Comparison of ENCODE assay signal across 36 mouse cellular contexts in the genomic region with DNA sequence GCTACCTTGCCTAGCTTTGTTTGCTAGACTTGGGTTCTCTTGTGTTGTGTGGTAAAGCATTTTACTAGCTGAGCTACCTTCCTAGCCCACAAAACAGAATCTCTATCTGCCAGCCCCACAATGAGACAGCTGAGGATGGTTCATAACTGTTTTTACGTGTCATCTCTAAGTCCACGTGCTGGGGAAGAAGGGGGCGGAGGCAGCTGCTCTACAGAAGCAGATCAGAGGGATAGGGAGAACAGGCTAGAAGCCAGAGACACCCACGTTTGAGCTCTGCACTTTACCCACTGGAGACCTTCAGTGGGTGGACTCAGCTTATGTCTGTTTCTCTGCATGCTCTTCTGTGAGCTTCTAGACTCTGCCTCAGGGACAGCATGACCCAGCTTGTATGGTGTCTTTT. TPM values are rescaled to one million over a fixed set of nuclear protein-coding genes. Genes with fewer than 3 reads are reported as not detected.
DNase-seq lines count a peak whose midpoint lies in the region; TF ChIP-seq lines count a peak whose summit lies in the region.
"Had no signal": no experiment of that assay in that cellular context is flagged by ENCODE, and none has a peak within 500 bp of the region (broad histone marks: within the 10 kb centered on the region; RNA-seq: fewer than 3 reads in every experiment).

No protein-coding gene starts in this region.

- no peak for TF ChIP-seq POLR2A in thymus, adult 2 months (IDR thresholded peaks at IDR 0.05; ENCODE audit: control insufficient read depth, extremely low read depth, insufficient read depth, low read length, poor library complexity)

- H3K4me1 ChIP-seq in thymus, adult 2 months (replicated peaks; ENCODE audit: control insufficient read depth, insufficient read depth, low read length), result no peaks in the 10 kb centered on the region
- H3K4me1 ChIP-seq: embryonic facial prominence, embryonic 10.5 days; forebrain, embryonic 10.5 days; heart, embryonic 12.5 days; limb, embryonic 15.5 days; midbrain, embryonic 15.5 days; neural tube, embryonic 12.5 days had no signal

- peak; percentile 15 for DNase-seq in layer of hippocampus, adult 11-12 months (ENCODE audit: low spot score)
- no peak for DNase-seq in layer of hippocampus, postnatal 14 days (ENCODE audit: low spot score in 2 of 2)
- peak; percentile 26 to 27 for DNase-seq in left cerebral cortex, adult 2 months (ENCODE audit: extremely low spot score in 1 of 2, low spot score in 2 of 2)
- DNase-seq in left cerebral cortex, postnatal 4 days, result no peak
- peak; percentile 21 to 35 for DNase-seq in left cerebral cortex, postnatal 36 days (ENCODE audit: low spot score in 2 of 2)
- DNase-seq in telencephalon, adult 2 months (ENCODE audit: low read depth, low spot score), result peak; percentile 55
- no peak for DNase-seq in thymus, adult 2 months
- DNase-seq: adrenal gland, adult 2 months; B cell, adult 2 months; cerebellum, adult 11-12 months; cerebellum, postnatal 10 days; gastrocnemius, postnatal 10 days; heart, adult 18-20 months; heart, postnatal 10 days; kidney, adult 9 months; kidney, postnatal 14 days; lung, embryonic 14.5 days; spleen, adult 18-20 months; thymus, postnatal 14 days had no signal

- H3K27me3 ChIP-seq in thymus, adult 2 months (ENCODE audit: control insufficient read depth, insufficient read depth, low read length), result no peaks in the 10 kb centered on the region
- H3K27me3 ChIP-seq: heart, embryonic 12.5 days; limb, embryonic 15.5 days; midbrain, embryonic 15.5 days; neural tube, embryonic 12.5 days had no signal

- H3K36me3 ChIP-seq in thymus, adult 2 months (ENCODE audit: control insufficient read depth, insufficient read depth, low read length), result no peaks in the 10 kb centered on the region
- H3K36me3 ChIP-seq: embryonic facial prominence, embryonic 10.5 days; forebrain, embryonic 10.5 days; G1E; heart, embryonic 12.5 days; limb, embryonic 15.5 days; midbrain, embryonic 15.5 days; neural tube, embryonic 12.5 days had no signal

- 75% methylated on average over 4 of the region's 4 CpGs for WGBS in thymus, adult 2 months

- no peak overlapping the region for H3K27ac ChIP-seq in left cerebral cortex, adult 2 months
- no peak overlapping the region for H3K27ac ChIP-seq in thymus, adult 2 months (ENCODE audit: control insufficient read depth, insufficient read depth, low read length)
- H3K27ac ChIP-seq: embryonic facial prominence, embryonic 10.5 days; forebrain, embryonic 10.5 days; hindbrain, postnatal 0 days; limb, embryonic 15.5 days; liver, embryonic 14.5 days; midbrain, embryonic 15.5 days; neural tube, embryonic 12.5 days had no signal

- TF ChIP-seq CTCF in left cerebral cortex, adult 2 months (IDR thresholded peaks at IDR 0.05), result no peak
- no peak for TF ChIP-seq CTCF in thymus, adult 2 months (IDR thresholded peaks at IDR 0.05; ENCODE audit: borderline replicate concordance, control insufficient read depth, extremely low read depth, insufficient read depth, low read length, poor library complexity)

- intact Hi-C loops in left cerebral cortex, adult 2 months (cut with DNase I), result no loop called here
- intact Hi-C loops in left cerebral cortex, postnatal 4 days (cut with DNase I), result no loop called here
- intact Hi-C loops in left cerebral cortex, postnatal 36 days (cut with DNase I), result no loop called here

- H3K4me3 ChIP-seq in left cerebral cortex, adult 2 months, result no peak overlapping the region
- H3K4me3 ChIP-seq in thymus, adult 2 months (ENCODE audit: control insufficient read depth, insufficient read depth, low read length), result no peak overlapping the region
- H3K4me3 ChIP-seq: embryonic facial prominence, embryonic 10.5 days; forebrain, embryonic 10.5 days; heart, embryonic 12.5 days; limb, embryonic 15.5 days; midbrain, embryonic 15.5 days; neural tube, embryonic 12.5 days had no signal

RNA-seq across cellular contexts. Expression of a gene that starts 3.7 kb away (rescaled TPM):
- not detected for total RNA-seq in layer of hippocampus, postnatal 14 days (2021)
- not detected for total RNA-seq in left cerebral cortex, adult 2 months (2021)
- total RNA-seq in left cerebral cortex, postnatal 4 days (2021), result not detected
- not detected for total RNA-seq in left cerebral cortex, postnatal 36 days (2021)
- polyA plus RNA-seq in thymus, adult 2 months (2012; rRNA removed), result not detected in 2 replicates
- total RNA-seq: adrenal gland, adult 2 months; adrenal gland, postnatal 4 days; CH12.LX; G1E; gastrocnemius, postnatal 10 days; heart, postnatal 10 days; megakaryocyte-erythroid progenitor cell, adult 5-6 weeks had no signal
- polyA plus RNA-seq: adrenal gland, adult 2 months; cortical plate, adult 2 months; embryonic facial prominence, embryonic 10.5 days; forebrain, embryonic 10.5 days; forebrain, embryonic 16.5 days; G1E; heart, embryonic 12.5 days; hindbrain, embryonic 11.5 days; hindbrain, postnatal 0 days; intestine, embryonic 16.5 days; liver, embryonic 14.5 days; lung, embryonic 14.5 days; midbrain, embryonic 15.5 days; neural tube, embryonic 12.5 days; testis, adult 2 months had no signal

RNA-seq across cellular contexts. Expression of a gene that starts 17.9 kb away (rescaled TPM):
- 10 to 100 TPM; 11.2 to 12.3 TPM for total RNA-seq in layer of hippocampus, postnatal 14 days (2021)
- total RNA-seq in left cerebral cortex, adult 2 months (2021), result 10 to 100 TPM; 16.7 to 17.6 TPM
- 10 to 100 TPM; 12.5 to 12.9 TPM for total RNA-seq in left cerebral cortex, postnatal 4 days (2021)
- 10 to 100 TPM; 13.3 to 16.5 TPM for total RNA-seq in left cerebral cortex, postnatal 36 days (2021)
- polyA plus RNA-seq in thymus, adult 2 months (2012; rRNA removed), result 8.4 and 8.8 TPM in 2 replicates

Comparison
In these comparisons a context has a peak if more than half of its experiments do, and no peak if none do; other contexts are left out.
1. DNase-seq: peak in layer of hippocampus, adult 11-12 months (single experiment), left cerebral cortex, adult 2 months (2 of 2), left cerebral cortex, postnatal 36 days (2 of 2) and telencephalon, adult 2 months (single experiment); none in layer of hippocampus, postnatal 14 days (0 of 2), left cerebral cortex, postnatal 4 days (single experiment) and thymus, adult 2 months (single experiment).